Mouse (Mus musculus) adrenal gland, postnatal 36 days (tissue): Measurements from ENCODE around the gene Ripor2. TPM values are rescaled to one million over a fixed set of nuclear protein-coding genes. Genes with fewer than 3 reads are reported as not detected.

Experiments used
- DNase-seq, 2 experiments: peaks; one replicate each; pipeline ENCODE4 v3.0.0; 2021; ENCODE audit warnings: mixed read lengths in 1 of 2
- total RNA-seq, 2 experiments: library from RNA; stranded (reverse); gene quantifications; 2 replicates each; pipeline ENCODE4 v1.2.3; 2021

The Ripor2 gene
- total RNA-seq, 2 experiments from 2014 or later = 2.6 to 4.2 TPM

GRCm38 (mm10) chr13:24584403-24584802 lies 2.4 kb downstream of the Ripor2 start:
- DNase-seq = no peak

DNA sequence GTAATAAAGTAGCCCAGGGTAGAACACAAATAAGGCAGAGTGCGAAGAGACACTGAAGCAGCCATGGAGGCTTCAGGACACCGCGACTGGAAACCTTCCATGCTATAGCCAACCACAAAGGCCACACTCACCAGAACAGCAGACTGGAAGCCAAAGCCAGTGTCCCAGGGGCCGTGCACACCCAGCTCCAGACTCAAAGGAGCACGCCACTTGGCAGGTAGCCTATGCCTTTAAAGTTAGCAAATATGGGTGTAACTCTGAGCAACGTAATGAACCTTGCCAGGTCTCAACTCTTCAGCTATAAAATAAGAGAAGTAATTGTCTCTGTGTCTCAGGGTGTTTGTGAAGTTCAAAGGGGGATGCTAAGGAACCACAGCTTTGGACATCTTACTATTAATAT lies 2.9 kb downstream of the Ripor2 start:
- DNase-seq = no peak

DNA sequence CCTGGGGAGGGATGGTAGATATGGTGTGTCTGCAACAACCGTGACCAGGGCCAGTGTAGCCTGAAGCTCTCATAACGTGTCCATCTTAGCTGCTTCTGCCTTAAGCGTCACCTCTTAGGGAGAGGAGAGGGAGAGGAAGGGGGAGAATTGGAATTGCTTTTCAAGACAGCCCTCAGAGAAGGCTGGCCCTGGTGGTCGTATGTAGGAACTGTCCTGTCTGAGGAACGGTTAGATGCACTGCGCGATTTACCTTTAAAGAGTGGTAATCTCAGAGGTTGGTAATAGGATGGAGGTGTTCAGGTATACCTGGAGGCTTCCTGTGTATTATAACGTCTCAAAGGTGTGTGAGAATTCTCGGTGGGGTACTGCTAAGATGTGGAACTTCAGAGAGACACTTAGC lies 3.4 kb downstream of the Ripor2 start:
- no peak for DNase-seq

DNA sequence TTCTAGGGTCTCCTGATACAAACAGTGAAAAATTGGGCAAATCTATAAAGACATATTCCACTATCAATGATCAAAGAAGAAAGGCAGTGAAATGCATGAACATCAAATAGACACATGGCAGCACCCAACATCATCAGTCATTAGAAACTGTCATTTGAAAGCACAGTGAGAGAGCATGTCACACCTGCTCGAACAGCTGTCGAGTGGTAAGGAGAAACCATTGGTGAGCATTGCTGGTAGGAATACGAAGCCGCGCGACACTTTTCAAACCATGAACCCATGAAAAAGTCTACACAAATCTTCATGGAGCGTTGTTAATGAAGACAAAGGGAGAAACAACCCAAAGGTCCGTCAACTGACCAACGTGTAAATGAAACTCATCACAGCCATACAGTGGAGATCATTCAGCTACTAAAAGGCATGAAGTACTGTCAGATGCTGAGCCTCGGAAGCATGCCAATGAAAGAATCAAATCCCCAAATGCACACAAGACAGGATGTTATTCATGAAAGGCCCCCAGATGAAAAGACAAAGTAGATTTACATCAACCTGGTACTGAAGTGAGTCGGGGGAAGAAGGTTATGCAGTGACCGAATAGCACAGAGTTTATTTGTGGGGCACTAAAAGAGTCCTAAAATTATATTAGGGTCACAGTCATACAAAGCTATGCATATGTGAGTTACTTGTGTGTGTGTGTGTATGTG lies 5.4 kb downstream of the Ripor2 start:
- no peak for DNase-seq

DNA sequence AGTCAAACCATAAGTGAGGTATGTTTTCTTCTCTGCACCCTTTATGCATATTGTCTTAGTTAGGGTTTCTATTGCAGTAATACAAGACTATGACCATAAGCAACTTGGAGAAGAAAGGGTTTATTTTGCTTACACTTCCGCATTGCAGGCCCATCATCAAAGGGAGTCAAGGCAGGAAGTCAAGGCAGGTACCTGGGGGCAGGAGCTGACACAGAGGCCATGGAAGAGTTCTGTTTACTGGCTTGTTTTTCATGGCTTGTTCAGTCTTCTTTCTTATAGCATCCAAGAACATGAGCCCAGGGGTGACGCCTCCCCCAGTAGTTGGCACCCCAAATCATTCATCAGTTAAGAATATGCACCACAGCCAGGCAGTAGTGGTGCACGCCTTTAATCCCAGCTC lies 6.6 kb downstream of the Ripor2 start:
- DNase-seq = no peak

DNA sequence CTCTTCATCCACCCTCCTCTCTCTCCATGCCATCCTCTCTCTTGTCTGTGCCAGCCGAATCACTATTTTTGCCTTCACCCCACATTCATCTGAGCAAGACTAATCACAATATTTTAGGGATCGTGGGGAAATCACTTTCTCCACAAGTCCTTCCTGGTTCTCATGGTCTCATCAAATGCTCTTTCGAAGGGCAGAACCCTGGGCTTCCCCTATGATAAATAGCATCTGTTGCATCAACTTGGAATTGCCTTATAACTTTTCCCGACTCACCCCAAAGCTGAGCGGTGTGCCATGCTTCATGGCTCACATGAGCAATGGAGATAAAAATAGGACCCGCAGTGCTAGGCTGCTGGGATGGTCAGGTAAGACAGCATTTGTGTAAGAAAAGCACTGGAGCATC lies 9.7 kb downstream of the Ripor2 start:
- DNase-seq = no peak

- DNase-seq = no peak
Measured at GRCm38 (mm10) chr13:24594303-24594702, 12.3 kb downstream of the Ripor2 start.

DNA sequence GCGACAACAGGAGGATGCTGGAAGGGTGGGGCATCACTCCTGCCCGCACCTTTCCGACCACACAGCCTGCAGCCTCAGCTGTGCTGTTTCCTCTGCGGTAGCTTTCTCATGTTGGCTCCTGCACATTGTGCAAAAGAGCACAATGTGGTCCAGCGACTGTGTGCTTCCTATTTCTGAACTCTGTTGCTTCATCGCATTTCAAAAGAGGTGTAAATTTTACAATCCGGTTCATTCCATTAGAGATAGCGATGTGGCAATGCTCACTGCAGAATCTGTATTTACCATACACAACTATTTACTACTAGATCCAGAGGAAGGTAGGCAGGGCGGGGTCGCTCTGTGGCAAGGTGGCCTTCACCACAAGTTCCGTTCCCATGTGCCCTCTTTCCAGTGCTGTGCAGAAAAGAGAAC lies 17.6 kb downstream of the Ripor2 start:
- no peak for DNase-seq

DNA sequence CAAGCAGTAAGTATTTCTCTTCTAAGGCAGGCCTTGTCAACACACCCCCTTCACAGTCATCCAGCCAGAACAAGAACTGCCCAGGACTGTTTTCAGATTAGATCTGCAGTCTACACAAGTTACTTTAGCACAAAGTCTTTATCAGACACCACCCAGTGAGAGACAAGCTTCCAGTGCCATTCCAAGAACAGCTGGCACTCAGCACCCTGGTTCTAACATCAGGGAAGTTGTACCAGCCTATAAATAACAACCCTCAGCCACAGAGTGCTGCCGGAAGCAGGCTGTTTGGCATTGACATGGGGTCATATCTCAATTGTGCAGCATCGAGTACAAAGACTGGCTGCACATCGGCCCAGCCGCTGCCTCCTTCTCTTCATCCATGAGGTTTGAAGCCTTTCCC lies 21.0 kb downstream of the Ripor2 start:
- DNase-seq = peak; percentile 33 to 44

GRCm38 (mm10) chr13:24603591-24604009 lies 21.6 kb downstream of the Ripor2 start:
- DNase-seq = peak; percentile 15 to 38

DNA sequence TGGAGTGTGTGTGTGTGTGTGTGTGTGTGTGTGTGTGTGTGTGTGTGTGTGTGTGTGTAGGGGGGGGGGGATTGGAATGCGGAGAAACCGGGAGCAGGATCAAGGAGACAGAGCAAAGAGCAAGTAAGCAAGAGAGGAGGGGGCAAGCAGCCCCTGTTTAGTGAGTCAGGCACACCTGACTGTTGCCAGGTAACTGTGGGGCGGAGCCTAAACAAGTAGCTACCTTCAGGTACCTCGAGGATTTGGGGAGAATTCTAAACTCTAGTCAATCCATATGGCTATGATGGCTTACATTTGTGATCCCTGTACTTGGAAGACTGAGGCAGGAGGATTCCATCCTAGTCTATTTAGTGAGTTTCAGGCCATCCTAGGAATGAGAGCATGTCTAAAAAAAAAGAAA lies 22.1 kb downstream of the Ripor2 start:
- no peak for DNase-seq

DNA sequence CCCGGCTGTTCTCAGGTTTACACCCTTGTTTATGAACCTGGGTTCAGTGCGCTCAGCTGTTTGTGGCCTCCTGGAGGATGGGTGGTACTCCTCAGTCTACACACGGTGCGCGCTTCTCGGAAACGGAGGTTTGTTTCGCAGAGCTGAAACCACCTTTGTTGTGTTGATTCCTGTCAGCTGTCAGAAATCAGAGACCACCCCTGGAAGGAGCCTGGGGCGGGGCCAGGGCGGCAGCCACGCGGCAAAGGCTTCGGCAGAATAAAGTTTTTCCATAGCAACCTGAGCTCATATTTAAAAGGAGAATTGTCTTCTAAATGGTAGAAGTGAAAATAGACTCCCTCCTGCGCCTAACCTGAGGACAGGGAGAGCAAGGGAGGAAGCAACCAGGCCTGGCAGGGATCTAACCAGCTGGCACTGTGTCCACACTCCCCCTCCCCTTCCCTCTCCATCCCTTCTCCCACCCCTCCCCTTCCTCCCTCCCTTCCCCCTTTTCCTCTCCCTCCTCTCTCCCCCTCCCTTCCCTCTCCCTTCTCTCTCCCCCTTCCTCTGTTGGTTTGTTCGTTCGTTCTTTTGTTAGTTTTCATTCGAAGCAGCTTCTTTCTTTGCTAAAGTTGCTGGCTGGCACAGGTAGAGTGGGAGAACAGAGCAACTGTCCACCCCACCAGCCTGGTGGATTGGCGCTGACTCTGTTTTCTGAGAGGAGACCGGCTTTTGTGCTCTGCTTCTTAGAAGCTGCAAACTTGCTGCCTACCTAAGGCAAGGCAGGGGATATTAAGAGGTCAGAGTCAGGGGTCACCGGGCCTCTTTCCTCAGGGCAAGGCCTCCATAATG lies 23.0 kb downstream of the Ripor2 start:
- DNase-seq = no peak

GRCm38 (mm10) chr13:24605755-24606154 lies 23.8 kb downstream of the Ripor2 start:
- DNase-seq = no peak

DNA sequence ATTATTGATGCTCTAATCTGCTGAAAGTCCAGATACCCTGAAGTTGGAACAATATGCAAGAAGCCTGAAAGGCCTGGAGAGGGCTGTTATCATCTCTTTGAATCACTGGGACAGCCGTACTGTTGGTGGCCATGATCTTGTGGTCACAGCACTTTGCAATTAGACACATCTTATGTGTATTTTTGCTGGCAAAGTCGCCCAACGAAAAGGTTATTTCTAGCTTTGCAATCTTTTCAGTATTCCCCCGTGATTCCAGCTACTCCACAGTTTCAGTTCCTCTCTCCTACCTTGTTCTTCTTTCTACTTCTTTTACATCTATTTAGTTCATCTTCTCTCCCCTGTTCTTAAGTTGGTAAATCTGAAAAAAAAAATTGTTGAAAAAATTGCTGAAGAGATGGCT lies 26.0 kb downstream of the Ripor2 start:
- no peak for DNase-seq

- DNase-seq = no peak
Measured at GRCm38 (mm10) chr13:24608709-24609108, 26.7 kb downstream of the Ripor2 start.

GRCm38 (mm10) chr13:24610883-24611282 lies 28.9 kb downstream of the Ripor2 start:
- no peak for DNase-seq

DNA sequence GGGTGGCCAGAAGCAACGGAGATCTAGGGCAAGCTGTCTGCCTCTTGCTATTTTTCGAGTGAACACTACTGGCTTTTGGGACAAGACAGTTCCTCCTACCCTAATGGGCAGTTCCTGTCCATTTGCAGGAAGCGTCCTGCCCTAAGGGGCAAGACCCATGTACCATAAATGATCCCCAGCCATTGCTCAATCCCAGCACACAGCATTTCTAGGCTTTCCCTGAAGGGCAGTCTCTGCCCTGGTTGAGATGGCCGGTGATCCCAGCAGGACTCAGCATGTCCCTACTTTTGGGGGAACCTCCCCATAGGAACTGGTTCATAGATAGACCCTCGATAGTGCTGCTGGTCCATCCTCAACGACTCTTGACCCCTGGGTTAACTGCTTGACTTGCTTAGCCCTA lies 31.0 kb downstream of the Ripor2 start:
- no peak for DNase-seq

DNA sequence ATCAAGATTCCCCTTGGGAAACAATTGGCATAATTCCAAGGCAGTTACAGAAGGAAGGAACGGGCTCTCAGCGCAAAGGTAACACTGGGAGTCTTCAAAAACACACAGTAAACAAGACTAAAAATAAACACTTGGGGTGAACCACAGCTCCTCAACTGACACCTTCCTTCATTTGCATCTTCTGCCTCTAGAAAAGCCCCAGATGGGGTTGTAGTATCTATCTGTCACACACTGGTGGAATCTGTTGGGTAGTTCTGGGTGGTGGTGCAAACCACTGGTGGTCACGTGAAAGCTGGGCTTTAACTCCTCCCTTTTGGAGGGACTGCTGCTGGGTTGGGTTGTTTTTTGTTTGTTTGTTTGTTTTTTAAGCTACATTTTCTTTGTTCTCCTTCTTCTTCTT lies 31.4 kb downstream of the Ripor2 start:
- DNase-seq = no peak

GRCm38 (mm10) chr13:24613927-24614780 lies 32.2 kb downstream of the Ripor2 start:
- DNase-seq = peak in 1 of 2 experiments; percentile 30

GRCm38 (mm10) chr13:24615921-24616565 lies 34.1 kb downstream of the Ripor2 start:
- DNase-seq = peak; percentile 45 to 65

DNA sequence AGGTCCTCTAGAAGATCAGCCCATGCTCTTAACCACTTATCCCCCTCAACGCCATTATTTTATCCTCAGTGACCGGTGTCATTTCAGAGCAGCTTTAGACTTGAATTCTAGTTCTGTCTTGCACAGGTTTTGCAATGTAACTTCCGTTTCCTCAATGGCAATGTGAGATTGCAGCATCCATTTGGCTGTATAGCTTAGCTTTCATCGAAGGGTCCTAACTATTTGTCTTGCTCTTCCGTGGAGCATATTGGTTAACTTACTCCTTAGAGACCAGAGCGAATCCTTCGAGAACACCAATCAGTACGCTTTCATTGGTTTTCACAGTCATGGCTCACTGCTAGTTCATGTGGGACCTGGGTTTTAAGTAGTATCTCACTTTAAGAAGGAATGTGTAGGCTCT lies 34.7 kb downstream of the Ripor2 start:
- DNase-seq = no peak
